Mouse (Mus musculus) kidney, adult 2 months (tissue): ENCODE measurements around the gene Aatf. TPM values are rescaled to one million over a fixed set of nuclear protein-coding genes. Genes with fewer than 3 reads are reported as not detected.

ENCODE experiments used
- DNase-seq: peaks from one replicate; pipeline ENCODE4 v3.0.0; 2021
- H3K27ac ChIP-seq: fragments of 200-500 bp; 2 replicates; pipeline ENCODE4 v1.5.1; 2012; ENCODE audit warnings: low read depth, low read length, control low read depth, inconsistent platforms; ENCODE audit not compliant: insufficient read depth
- H3K27me3 ChIP-seq: fragments of 200-500 bp; replicated peaks from 2 replicates; pipeline ENCODE4 v1.6.1; 2012; ENCODE audit warnings: mild to moderate bottlenecking, moderate library complexity, low read length, inconsistent platforms; ENCODE audit not compliant: control insufficient read depth, insufficient read depth
- H3K36me3 ChIP-seq: fragments of 200-500 bp; 2 replicates; pipeline ENCODE4 v1.6.1; 2012; ENCODE audit warnings: mild to moderate bottlenecking, moderate library complexity, low read length, inconsistent platforms; ENCODE audit not compliant: control insufficient read depth, insufficient read depth
- H3K4me1 ChIP-seq: fragments of 200-500 bp; 2 replicates; pipeline ENCODE4 v1.6.1; 2011; ENCODE audit warnings: low read length; ENCODE audit not compliant: control insufficient read depth, insufficient read depth
- H3K4me3 ChIP-seq: fragments of 200-500 bp; 2 replicates; pipeline ENCODE4 v1.5.1; 2011; ENCODE audit warnings: mild to moderate bottlenecking, low read depth, low read length, control low read depth; ENCODE audit not compliant: insufficient read depth
- CTCF ChIP-seq: fragments of 200-500 bp; conservative IDR thresholded peaks from 2 replicates; pipeline ENCODE4 v1.5.1; 2011; ENCODE audit warnings: low read depth, mild to moderate bottlenecking, control low read depth, low read length, moderate library complexity, mixed read lengths; ENCODE audit not compliant: insufficient read depth, insufficient read length
- POLR2A ChIP-seq: fragments of 200-500 bp; IDR thresholded peaks from one replicate; pipeline ENCODE4 v1.6.1; 2011; ENCODE audit warnings: low read depth, low read length, control low read depth
- WGBS: fragments of 180-500 bp; shearing (Covaris S2); methylation state at CpG from one replicate; pipeline ENCODE4 v1.1.7; 2018; 5-methylcytosine and 5-hydroxymethylcytosine counted together
- polyA plus RNA-seq: library from polyadenylated mRNA; depleted of rRNA; stranded (reverse); fragments of >200 nt; gene quantifications from 2 replicates; pipeline ENCODE4 v1.2.3, GENCODE M21; 2012

Aatf gene
- polyA plus RNA-seq, 1 experiment, result 12.7 TPM

DNA sequence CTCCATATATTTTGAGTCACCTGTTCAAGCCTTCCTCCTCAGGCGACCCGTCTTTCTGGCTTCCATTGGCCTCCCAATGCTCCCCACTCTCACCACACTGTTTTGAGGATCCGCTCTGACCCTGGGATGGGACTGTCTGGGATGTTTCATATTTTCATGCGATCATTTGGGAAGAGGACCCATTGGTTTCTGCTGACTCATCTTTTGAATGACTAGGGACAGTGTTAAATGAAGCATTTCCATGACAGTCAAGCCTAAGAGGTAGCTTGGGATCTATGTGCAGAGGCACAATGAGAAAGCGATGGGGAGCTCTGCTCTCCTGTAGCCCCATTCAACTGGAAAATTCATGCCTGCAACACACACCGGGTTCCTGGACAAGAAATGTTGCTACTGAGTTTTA, 92.5 kb downstream of the Aatf start:
- WGBS, result 89% methylated on average over 6 of the region's 6 CpGs
- DNase-seq, result no peak
- TF ChIP-seq CTCF, result no peak
- TF ChIP-seq POLR2A, result no peak
- Histone ChIP-seq H3K27ac (no peak overlapping the region), H3K27me3 (no peaks in the 10 kb centered on the region), H3K36me3 (no peaks in the 10 kb centered on the region), H3K4me3 (no peak overlapping the region), H3K4me1 (no peaks in the 10 kb centered on the region)

DNA sequence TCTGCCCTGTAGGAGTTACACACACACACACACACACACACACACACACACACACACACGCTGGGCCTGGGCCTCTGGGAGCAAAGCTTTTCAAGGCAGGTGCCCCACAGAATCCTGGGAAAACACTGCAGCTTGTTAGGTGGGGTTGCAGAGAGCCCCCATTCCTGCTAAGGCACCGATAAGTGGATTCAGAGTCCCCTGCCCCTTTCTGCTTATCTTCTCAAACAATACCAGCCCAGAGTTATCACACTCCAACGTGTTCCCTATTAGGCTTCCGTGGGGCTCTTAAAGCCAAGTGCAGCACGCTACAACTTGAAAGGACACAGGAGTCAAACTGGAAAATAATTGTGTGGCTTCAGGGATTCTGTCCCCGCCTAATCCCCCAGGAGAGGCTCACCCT, 100.2 kb downstream of the Aatf start:
- 78% methylated on average over 6 of the region's 6 CpGs for WGBS
- Histone ChIP-seq H3K4me1 (no peaks in the 10 kb centered on the region), H3K4me3 (no peak overlapping the region), H3K27me3 (no peaks in the 10 kb centered on the region), H3K36me3 (no peaks in the 10 kb centered on the region), H3K27ac (no peak overlapping the region)
- TF ChIP-seq CTCF (no peak), POLR2A (no peak)
- DNase-seq, result no peak

DNA sequence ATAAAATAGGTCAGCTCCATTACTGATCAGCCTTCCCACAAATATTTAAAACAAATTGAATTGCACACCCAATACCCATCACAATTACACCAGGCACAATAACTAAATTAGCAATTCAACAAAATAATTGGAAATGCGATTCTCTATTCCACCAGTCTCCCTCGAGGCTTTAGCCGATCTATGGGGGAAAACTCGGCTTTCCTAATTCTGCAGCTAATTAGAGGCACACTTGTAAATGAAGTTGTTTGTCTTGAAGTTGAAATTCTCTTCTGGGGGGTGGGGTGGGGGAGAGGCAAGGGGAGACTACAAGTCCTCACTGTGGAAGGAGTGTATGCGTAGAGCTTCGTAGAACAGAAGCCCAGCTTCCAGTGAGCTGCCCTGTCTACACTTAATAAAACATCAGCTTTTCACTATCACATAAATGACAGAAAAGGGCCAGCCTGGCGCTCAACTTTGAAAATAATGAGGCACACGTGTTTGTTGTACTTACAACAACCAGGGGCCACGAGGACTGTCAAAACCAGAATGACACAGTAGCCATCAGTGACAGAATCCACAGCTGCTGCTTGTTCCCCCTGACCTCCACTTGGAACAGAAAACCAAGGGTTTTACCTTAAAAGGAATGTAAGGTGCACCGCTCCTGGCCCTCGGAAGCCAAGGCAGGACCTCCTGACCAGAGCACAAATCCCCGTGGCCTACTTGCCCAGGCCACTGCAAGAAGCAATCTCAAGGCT, 101.0 kb downstream of the Aatf start:
- DNase-seq, result no peak
- Histone ChIP-seq H3K4me3 (no peak overlapping the region), H3K27me3 (no peaks in the 10 kb centered on the region), H3K4me1 (no peaks in the 10 kb centered on the region), H3K27ac (no peak overlapping the region), H3K36me3 (no peaks in the 10 kb centered on the region)
- 77% methylated on average over 12 of the region's 12 CpGs for WGBS
- no peak for TF ChIP-seq CTCF
- no peak for TF ChIP-seq POLR2A

- WGBS, result 66% methylated on average over 7 of the region's 7 CpGs
Measured at GRCm38 (mm10) chr11:84411642-84412018, 101.7 kb downstream of the Aatf start.

GRCm38 (mm10) chr11:84410879-84411641, 102.3 kb downstream of the Aatf start:
- H3K27ac ChIP-seq, result no peak overlapping the region
- H3K4me3 ChIP-seq, result no peak overlapping the region
- no peaks in the 10 kb centered on the region for H3K27me3 ChIP-seq
- no peak for DNase-seq
- no peaks in the 10 kb centered on the region for H3K4me1 ChIP-seq
- no peak for TF ChIP-seq POLR2A
- TF ChIP-seq CTCF, result no peak
- H3K36me3 ChIP-seq, result no peaks in the 10 kb centered on the region
- WGBS, result 81% methylated on average over 7 of the region's 7 CpGs

More at GRCm38 (mm10) chr11:84411642-84412018, 101.7 kb downstream of the Aatf start:
- no peak overlapping the region for H3K27ac ChIP-seq
- no peaks in the 10 kb centered on the region for H3K4me1 ChIP-seq
- no peak overlapping the region for H3K4me3 ChIP-seq
- no peak for TF ChIP-seq CTCF
- TF ChIP-seq POLR2A, result no peak
- no peaks in the 10 kb centered on the region for H3K36me3 ChIP-seq
- DNase-seq, result no peak
- no peaks in the 10 kb centered on the region for H3K27me3 ChIP-seq

GRCm38 (mm10) chr11:84410383-84410782, 102.9 kb downstream of the Aatf start:
- TF ChIP-seq CTCF (no peak), POLR2A (no peak)
- H3K27ac ChIP-seq, result no peak overlapping the region
- 58% methylated on average over 4 of the region's 4 CpGs for WGBS

DNA sequence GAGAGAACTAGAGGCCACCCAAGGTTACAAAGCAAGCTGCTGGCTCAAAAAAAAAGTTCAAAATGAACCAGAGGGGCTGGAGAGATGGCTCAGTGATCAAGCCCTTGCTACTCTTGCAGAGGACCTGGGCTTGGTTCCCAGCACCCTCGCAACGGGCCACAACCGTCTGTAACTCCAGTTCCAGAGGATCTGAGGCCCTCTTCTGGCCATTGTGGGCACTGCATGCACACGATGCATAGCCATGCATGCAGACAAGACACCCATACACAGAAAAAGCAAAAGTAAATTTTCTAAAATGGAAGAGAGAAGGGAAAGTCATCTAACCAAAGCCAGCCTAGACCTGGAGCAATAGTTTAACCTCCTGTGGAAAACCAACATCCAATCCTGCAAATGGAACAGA, 106.6 kb downstream of the Aatf start:
- Histone ChIP-seq H3K4me3 (no peak overlapping the region), H3K36me3 (no peaks in the 10 kb centered on the region), H3K27ac (no peak overlapping the region), H3K27me3 (no peaks in the 10 kb centered on the region), H3K4me1 (no peaks in the 10 kb centered on the region)
- WGBS, result 97% methylated on average over 4 of the region's 4 CpGs
- TF ChIP-seq CTCF (no peak), POLR2A (no peak)
- DNase-seq, result no peak

More at GRCm38 (mm10) chr11:84410383-84410782, 102.9 kb downstream of the Aatf start:
- Histone ChIP-seq H3K4me3 (no peak overlapping the region), H3K27me3 (no peaks in the 10 kb centered on the region), H3K36me3 (no peaks in the 10 kb centered on the region), H3K4me1 (no peaks in the 10 kb centered on the region)
- DNase-seq, result no peak
